Mouse (Mus musculus): ENCODE results near the gene Six1. TPM values are rescaled to one million over a fixed set of nuclear protein-coding genes. Genes with fewer than 3 reads are reported as not detected.

Six1 gene
- total RNA-seq, 1 experiment from 2014 or later = not detected

- no peak for ATAC-seq (replicated peaks in 1 of 2; ENCODE audit: insufficient read depth in 1 of 2, low FRiP score in 2 of 2, low TSS enrichment in 1 of 2, low read depth in 1 of 2, poor library complexity in 2 of 2, severe bottlenecking in 2 of 2)
These were observed 12.4 kb downstream of the Six1 start for GRCm38 (mm10) chr12:73041256-73041630.

- no peak for ATAC-seq (replicated peaks in 1 of 2; ENCODE audit: insufficient read depth in 1 of 2, low FRiP score in 2 of 2, low TSS enrichment in 1 of 2, low read depth in 1 of 2, poor library complexity in 2 of 2, severe bottlenecking in 2 of 2)
These were observed 13.0 kb downstream of the Six1 start for GRCm38 (mm10) chr12:73040563-73041255.

GRCm38 (mm10) chr12:73039939-73040562 lies 13.6 kb downstream of the Six1 start:
- ATAC-seq (replicated peaks in 1 of 2; ENCODE audit: insufficient read depth in 1 of 2, low FRiP score in 2 of 2, low TSS enrichment in 1 of 2, low read depth in 1 of 2, poor library complexity in 2 of 2, severe bottlenecking in 2 of 2) = no peak; a peak in 1 of 4 replicates

- ATAC-seq (replicated peaks in 1 of 2; ENCODE audit: insufficient read depth in 1 of 2, low FRiP score in 2 of 2, low TSS enrichment in 1 of 2, low read depth in 1 of 2, poor library complexity in 2 of 2, severe bottlenecking in 2 of 2) = no peak
These were observed 14.4 kb downstream of the Six1 start for GRCm38 (mm10) chr12:73038992-73039938.

- no peak for ATAC-seq (replicated peaks in 1 of 2; ENCODE audit: insufficient read depth in 1 of 2, low FRiP score in 2 of 2, low TSS enrichment in 1 of 2, low read depth in 1 of 2, poor library complexity in 2 of 2, severe bottlenecking in 2 of 2)
These were observed 15.2 kb downstream of the Six1 start for GRCm38 (mm10) chr12:73038441-73038991.

- no peak for ATAC-seq (replicated peaks in 1 of 2; ENCODE audit: insufficient read depth in 1 of 2, low FRiP score in 2 of 2, low TSS enrichment in 1 of 2, low read depth in 1 of 2, poor library complexity in 2 of 2, severe bottlenecking in 2 of 2)
These were observed 16.1 kb downstream of the Six1 start for GRCm38 (mm10) chr12:73037385-73038160.

- no peak for ATAC-seq (replicated peaks in 1 of 2; ENCODE audit: insufficient read depth in 1 of 2, low FRiP score in 2 of 2, low TSS enrichment in 1 of 2, low read depth in 1 of 2, poor library complexity in 2 of 2, severe bottlenecking in 2 of 2)
These were observed 18.5 kb downstream of the Six1 start for GRCm38 (mm10) chr12:73034901-73035895.

- ATAC-seq (replicated peaks in 1 of 2; ENCODE audit: insufficient read depth in 1 of 2, low FRiP score in 2 of 2, low TSS enrichment in 1 of 2, low read depth in 1 of 2, poor library complexity in 2 of 2, severe bottlenecking in 2 of 2) = no peak
These were observed 21.0 kb downstream of the Six1 start for GRCm38 (mm10) chr12:73032665-73033064.

- ATAC-seq (replicated peaks in 1 of 2; ENCODE audit: insufficient read depth in 1 of 2, low FRiP score in 2 of 2, low TSS enrichment in 1 of 2, low read depth in 1 of 2, poor library complexity in 2 of 2, severe bottlenecking in 2 of 2) = peak; percentile 79 to 81
These were observed 22.4 kb downstream of the Six1 start for GRCm38 (mm10) chr12:73031315-73031714.

GRCm38 (mm10) chr12:73025490-73025889 lies 28.2 kb downstream of the Six1 start:
- ATAC-seq (replicated peaks in 1 of 2; ENCODE audit: insufficient read depth in 1 of 2, low FRiP score in 2 of 2, low TSS enrichment in 1 of 2, low read depth in 1 of 2, poor library complexity in 2 of 2, severe bottlenecking in 2 of 2) = no peak

GRCm38 (mm10) chr12:73020941-73021340 lies 32.7 kb downstream of the Six1 start:
- ATAC-seq (replicated peaks in 1 of 2; ENCODE audit: insufficient read depth in 1 of 2, low FRiP score in 2 of 2, low TSS enrichment in 1 of 2, low read depth in 1 of 2, poor library complexity in 2 of 2, severe bottlenecking in 2 of 2) = peak; percentile 48 to 56; a peak in 2 of 4 replicates

GRCm38 (mm10) chr12:73020422-73020821 lies 33.3 kb downstream of the Six1 start:
- ATAC-seq (replicated peaks in 1 of 2; ENCODE audit: insufficient read depth in 1 of 2, low FRiP score in 2 of 2, low TSS enrichment in 1 of 2, low read depth in 1 of 2, poor library complexity in 2 of 2, severe bottlenecking in 2 of 2) = no peak

GRCm38 (mm10) chr12:73018838-73019237 lies 34.8 kb downstream of the Six1 start:
- ATAC-seq (replicated peaks in 1 of 2; ENCODE audit: insufficient read depth in 1 of 2, low FRiP score in 2 of 2, low TSS enrichment in 1 of 2, low read depth in 1 of 2, poor library complexity in 2 of 2, severe bottlenecking in 2 of 2) = no peak

GRCm38 (mm10) chr12:73016171-73016570 lies 37.5 kb downstream of the Six1 start:
- ATAC-seq (replicated peaks in 1 of 2; ENCODE audit: insufficient read depth in 1 of 2, low FRiP score in 2 of 2, low TSS enrichment in 1 of 2, low read depth in 1 of 2, poor library complexity in 2 of 2, severe bottlenecking in 2 of 2) = peak in 1 of 2 experiments; percentile 38; a peak in 1 of 4 replicates

- ATAC-seq (replicated peaks in 1 of 2; ENCODE audit: insufficient read depth in 1 of 2, low FRiP score in 2 of 2, low TSS enrichment in 1 of 2, low read depth in 1 of 2, poor library complexity in 2 of 2, severe bottlenecking in 2 of 2) = peak; percentile 60 to 81
These were observed 39.4 kb downstream of the Six1 start for GRCm38 (mm10) chr12:73014311-73014710.

GRCm38 (mm10) chr12:73012824-73013223 lies 40.9 kb downstream of the Six1 start:
- no peak for ATAC-seq (replicated peaks in 1 of 2; ENCODE audit: insufficient read depth in 1 of 2, low FRiP score in 2 of 2, low TSS enrichment in 1 of 2, low read depth in 1 of 2, poor library complexity in 2 of 2, severe bottlenecking in 2 of 2)
